Mouse (Mus musculus): ENCODE results near the gene Gnat1.
"Not testable (repeated sequence)": the region's sequence is repeated elsewhere in the genome, so short reads cannot be mapped to it uniquely, and the experiment has no call there.

The Gnat1 gene

DNA sequence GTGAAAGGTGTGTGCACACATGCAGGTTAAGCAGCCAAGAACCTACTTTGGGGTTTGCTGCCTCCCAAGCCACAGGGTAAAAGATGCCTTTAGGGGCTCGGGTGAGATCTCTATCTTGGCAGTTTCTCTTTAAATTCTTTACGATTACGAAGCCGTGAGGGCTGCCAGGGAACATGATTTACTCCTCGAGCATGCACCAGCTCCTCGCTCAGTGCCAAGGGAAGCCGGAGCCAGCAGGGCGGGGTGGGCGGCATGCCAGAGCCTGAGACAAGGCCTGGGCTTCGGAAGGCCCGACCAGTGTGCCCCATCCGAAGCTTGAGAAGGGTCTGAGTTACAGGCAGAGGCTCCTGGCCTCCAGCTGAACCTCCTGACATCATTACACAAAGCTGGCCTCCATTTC, 22.1 kb upstream of the Gnat1 start:
- DNase-seq (ENCODE audit: extremely low read depth, insufficient read length, low spot score) = peak; percentile 96

- peak; percentile 71 for DNase-seq (ENCODE audit: extremely low read depth, insufficient read length, low spot score)
These were observed 20.6 kb upstream of the Gnat1 start for GRCm38 (mm10) chr9:107700114-107700571.

GRCm38 (mm10) chr9:107699376-107699980, 20.0 kb upstream of the Gnat1 start:
- DNase-seq (ENCODE audit: extremely low read depth, insufficient read length, low spot score) = no peak

GRCm38 (mm10) chr9:107698611-107699190, 19.2 kb upstream of the Gnat1 start:
- DNase-seq (ENCODE audit: extremely low read depth, insufficient read length, low spot score) = no peak

DNA sequence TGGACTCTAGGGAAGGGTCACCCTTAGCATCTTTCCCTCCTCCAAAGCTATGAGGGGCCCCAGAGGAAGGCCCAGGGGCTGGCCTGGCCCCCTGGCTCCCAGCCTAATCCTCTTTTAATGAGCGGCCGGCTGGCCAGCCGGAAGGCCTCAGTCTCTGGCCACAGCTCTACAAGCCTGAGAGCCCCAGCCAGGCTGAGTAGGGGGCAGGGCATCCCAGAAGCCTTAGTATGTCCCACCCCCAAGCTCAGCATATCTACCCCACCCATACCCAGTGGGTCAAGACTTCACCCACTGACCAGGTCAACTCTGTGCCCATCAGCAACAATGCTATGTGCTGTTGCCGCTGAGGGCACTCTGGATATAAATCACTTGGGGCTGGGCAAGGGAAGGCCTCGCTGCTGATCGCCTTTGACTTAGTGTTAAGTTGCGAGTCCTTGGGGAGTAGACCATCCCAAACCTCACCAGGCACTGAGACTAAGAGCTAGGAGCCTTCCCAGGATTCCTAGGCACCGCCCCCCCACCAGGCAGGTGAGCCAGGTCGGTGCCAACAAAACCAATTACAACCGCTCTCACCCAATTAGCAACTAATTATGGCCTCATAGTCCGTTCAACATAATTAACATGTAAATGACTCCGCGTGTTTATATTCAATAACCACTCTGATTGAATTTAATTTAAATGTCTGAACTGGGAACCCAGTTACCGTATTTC, 18.5 kb upstream of the Gnat1 start:
- no peak for DNase-seq (ENCODE audit: extremely low read depth, insufficient read length, low spot score)

- DNase-seq (ENCODE audit: extremely low read depth, insufficient read length, low spot score) = no peak
These were observed 17.5 kb upstream of the Gnat1 start for GRCm38 (mm10) chr9:107696845-107697610.

- no peak for DNase-seq (ENCODE audit: extremely low read depth, insufficient read length, low spot score)
These were observed 16.6 kb upstream of the Gnat1 start for GRCm38 (mm10) chr9:107696106-107696479.

- no peak for DNase-seq (ENCODE audit: extremely low read depth, insufficient read length, low spot score)
These were observed 16.1 kb upstream of the Gnat1 start for GRCm38 (mm10) chr9:107695441-107696105.

DNA sequence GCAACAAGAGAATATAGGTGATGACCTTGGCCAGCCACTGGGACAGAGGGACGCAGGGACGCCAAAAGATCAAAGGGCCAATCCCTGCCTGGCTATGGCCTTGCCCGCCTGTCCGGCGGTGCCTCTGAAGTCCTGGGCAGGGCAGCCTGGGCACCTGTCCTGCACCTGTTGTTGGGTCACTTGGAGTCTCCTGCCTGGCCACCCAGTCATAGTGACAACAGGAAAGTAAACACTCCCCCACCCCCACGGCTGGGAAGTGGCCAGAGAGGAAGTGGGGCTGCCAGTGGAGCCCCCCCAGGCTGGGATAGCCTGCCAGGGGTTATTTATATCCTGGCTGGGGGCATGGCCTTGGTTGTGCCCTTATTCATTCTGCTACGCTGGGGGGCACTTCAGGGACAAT, 15.1 kb upstream of the Gnat1 start:
- no peak for DNase-seq (ENCODE audit: extremely low read depth, insufficient read length, low spot score)

DNA sequence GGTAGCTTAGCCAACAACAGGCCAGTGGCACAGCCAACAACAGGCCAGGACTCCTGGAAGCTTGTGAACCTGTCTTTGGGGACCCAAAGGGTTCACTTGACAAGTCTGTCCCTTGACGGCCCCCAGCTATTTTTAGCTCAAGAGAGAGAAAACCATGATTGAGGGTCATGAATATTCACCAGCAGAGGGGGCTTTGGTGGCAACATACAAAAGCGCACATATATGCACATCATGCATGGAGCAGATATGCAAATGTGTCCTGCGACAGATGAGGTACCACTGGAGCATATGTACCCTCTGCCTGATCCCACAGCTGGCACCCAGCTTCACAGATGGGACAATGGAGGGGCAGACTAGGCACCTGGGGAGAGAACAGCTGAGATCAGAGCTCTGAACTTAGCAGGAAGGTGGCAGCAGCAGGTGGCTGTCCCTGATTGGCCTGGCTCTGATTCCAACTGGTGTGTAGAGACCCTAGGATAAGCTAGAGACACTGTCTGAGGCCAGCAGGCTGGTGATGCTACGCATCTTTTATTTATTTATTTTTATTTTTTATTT, 14.0 kb upstream of the Gnat1 start:
- DNase-seq (ENCODE audit: extremely low read depth, insufficient read length, low spot score) = no peak

- DNase-seq (ENCODE audit: extremely low read depth, insufficient read length, low spot score) = no peak
These were observed 13.3 kb upstream of the Gnat1 start for GRCm38 (mm10) chr9:107692785-107693184.

DNA sequence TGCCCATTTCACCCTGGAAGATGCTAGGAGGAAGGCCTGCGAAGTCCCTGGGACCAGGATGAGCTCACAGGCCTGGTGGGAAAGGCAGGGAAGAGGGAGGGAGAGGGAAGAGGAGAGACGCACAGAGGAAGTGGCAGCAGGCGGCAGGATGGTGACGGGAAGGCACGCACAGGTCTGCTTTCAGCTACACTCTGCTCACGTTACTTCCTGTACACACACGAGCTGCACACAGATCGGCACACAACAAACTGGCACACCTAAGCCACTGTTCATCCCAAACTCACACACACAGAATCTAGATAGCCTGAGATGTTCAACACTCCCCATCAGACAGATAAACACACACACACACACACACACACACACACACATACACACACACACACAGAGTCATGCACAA, 10.9 kb upstream of the Gnat1 start:
- no peak for DNase-seq (ENCODE audit: extremely low read depth, insufficient read length, low spot score)

DNA sequence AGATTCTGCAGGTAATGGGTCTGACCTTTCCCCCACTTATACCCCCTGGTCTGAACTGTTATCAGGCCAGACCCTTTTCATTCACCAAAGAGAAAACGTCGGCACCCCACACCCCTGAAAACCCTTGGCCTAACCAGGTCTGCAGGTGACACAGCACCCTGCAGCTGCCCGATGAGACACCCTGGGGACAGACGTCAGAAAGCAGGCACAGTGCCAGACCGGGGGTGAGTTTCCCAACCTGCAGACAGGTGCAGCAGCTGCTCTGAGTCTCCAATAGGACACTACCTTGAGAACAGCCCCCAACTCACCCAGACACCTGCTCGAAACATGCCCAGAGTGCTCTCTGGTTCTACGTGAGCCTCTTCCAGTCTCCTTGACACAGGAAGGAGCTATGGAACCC, 9.4 kb upstream of the Gnat1 start:
- DNase-seq (ENCODE audit: extremely low read depth, insufficient read length, low spot score) = no peak

- no peak for DNase-seq (ENCODE audit: extremely low read depth, insufficient read length, low spot score)
These were observed 8.9 kb upstream of the Gnat1 start for GRCm38 (mm10) chr9:107688415-107688814.

DNA sequence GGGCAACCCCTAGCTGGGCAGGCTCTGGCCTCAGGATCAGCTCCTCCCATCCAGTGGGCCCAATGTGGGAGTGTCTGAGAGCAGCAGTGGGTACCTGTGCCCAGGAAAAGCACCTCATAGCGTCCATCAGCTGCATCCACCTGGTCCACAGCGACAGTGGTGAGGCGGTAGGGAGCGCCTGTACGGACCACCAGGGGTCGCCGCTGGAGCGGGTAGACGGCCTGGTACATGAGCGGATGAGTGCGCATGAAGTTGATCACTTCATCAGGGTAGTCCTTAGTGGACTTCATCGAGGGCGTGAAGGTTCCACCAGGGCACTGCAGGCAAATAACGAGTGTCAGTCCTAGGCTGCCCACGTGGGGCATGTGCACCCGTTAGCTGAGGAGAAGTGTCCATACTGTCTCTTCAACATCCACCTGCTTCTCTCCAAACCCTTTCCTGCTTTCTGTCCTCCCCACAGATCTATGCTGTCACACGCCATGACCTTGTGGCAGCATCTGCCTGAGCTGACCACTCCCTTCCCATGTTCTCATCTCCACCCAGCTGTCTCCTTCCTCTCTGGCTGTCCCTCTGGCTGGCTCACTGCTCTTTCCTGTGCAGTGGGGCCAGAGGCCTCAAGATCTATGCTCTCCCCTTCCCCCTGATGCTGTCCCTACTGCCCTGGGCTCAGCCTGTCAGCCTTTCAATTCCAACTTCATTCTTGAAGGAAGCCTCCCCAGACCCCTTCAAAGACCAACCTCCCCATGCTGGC, 5.9 kb upstream of the Gnat1 start:
- no peak for DNase-seq (ENCODE audit: extremely low read depth, insufficient read length, low spot score)

- DNase-seq (ENCODE audit: extremely low read depth, insufficient read length, low spot score) = no peak
These were observed 2.9 kb upstream of the Gnat1 start for GRCm38 (mm10) chr9:107682405-107682804.

DNA sequence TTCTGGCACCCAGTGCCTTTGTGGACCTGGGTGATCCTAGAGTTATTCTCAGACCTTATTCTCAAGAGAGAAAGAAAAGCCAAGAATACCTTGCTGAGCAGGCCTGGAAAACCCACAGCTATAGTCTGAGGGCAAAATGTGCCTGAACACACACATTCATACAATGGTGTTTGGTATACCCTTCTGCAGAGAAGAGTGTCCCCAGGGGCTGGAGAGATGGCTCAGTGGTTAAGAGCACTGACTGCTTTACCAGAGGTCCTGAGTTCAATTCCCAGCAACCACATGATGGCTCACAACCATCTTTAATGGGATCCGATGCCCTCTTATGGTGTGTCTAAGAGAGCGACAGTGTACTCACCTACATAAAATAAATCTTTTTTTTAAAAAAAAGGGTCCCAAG, 651 bp downstream of the Gnat1 start:
- DNase-seq (ENCODE audit: extremely low read depth, insufficient read length, low spot score) = no peak

- DNase-seq (ENCODE audit: extremely low read depth, insufficient read length, low spot score) = not testable (repeated sequence)
These were observed 1.5 kb downstream of the Gnat1 start for GRCm38 (mm10) chr9:107677819-107678526.

GRCm38 (mm10) chr9:107677091-107677784, 2.3 kb downstream of the Gnat1 start:
- DNase-seq (ENCODE audit: extremely low read depth, insufficient read length, low spot score) = no peak
